Mouse (Mus musculus): ENCODE measurements around the gene Hist2h2aa1. TPM values are rescaled to one million over a fixed set of nuclear protein-coding genes. Genes with fewer than 3 reads are reported as not detected.

The Hist2h2aa1 gene
- total RNA-seq (2023) = 4.3 TPM

GRCm38 (mm10) chr3:96245003-96245886 lies at the start of gene Hist2h2aa1:
TSS of gene Hist2h2aa1 (plus strand) at chr3:96245497.

GRCm38 (mm10) chr3:96219661-96220130 lies 25.6 kb upstream of the Hist2h2aa1 start, which contains the start of the genes Bola1 and Hist2h2ab:
TSS of gene Bola1 (minus strand) at chr3:96219709.
TSS of gene Hist2h2ab (plus strand) at chr3:96219865.

DNA sequence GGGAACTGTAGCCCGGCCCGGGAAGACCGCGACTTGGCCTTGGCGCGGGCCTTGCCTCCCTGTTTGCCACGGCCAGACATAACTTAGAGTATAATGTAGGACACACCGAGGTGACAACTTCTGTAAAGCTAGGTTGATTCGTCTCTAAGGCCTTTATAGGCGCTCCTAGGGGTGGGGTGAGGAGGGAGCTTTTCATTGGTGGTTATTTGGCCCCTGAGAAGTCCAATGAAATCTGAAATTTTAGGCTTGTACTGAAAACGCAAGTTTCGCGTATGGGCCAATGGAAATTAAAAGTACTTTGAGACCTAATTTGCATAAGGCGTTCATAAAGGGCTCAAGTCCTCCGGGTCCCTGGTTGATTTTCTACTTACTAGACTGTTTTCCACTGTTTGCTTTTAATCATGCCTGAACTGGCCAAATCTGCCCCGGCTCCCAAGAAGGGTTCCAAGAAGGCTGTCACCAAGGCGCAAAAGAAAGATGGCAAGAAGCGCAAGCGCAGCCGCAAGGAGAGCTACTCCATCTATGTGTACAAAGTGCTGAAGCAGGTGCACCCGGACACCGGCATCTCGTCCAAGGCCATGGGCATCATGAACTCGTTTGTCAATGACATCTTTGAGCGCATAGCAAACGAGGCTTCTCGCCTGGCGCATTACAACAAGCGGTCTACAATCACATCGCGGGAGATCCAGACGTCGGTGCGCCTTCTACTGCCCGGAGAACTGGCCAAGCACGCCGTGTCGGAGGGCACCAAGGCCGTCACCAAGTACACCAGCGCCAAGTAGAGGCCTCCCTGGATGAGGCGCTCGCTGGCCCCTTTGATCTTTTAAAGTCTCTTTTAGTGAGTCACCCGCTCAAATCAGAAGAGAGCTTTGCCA lies 24.3 kb upstream of the Hist2h2aa1 start, which contains the start of the genes Hist2h2ac and Hist2h2be:
Gene Hist2h2ac, minus strand, starts transcription at position 116 of the 875 bp plus-strand sequence.
Gene Hist2h2be, plus strand, starts transcription at position 355 of the 875 bp plus-strand sequence.

GRCm38 (mm10) chr3:96238954-96239793 lies 6.1 kb upstream of the Hist2h2aa1 start, which contains the start of gene Hist2h3c2:
TSS of gene Hist2h3c2 (minus strand) at chr3:96239127.

GRCm38 (mm10) chr3:96239949-96240798 lies 5.1 kb upstream of the Hist2h2aa1 start, which contains the start of gene Hist2h2aa2:
TSS of gene Hist2h2aa2 (minus strand) at chr3:96240276.

GRCm38 (mm10) chr3:96246427-96246856 lies 1.1 kb downstream of the Hist2h2aa1 start, which contains the start of gene Hist2h3c1:
TSS of gene Hist2h3c1 (plus strand) at chr3:96246685.

GRCm38 (mm10) chr3:96262979-96263550 lies 17.8 kb downstream of the Hist2h2aa1 start, which contains the start of gene Hist2h4:
TSS of gene Hist2h4 (minus strand) at chr3:96263311.

GRCm38 (mm10) chr3:96268051-96268775 lies 22.9 kb downstream of the Hist2h2aa1 start, which contains the start of gene Hist2h3b:
TSS of gene Hist2h3b (plus strand) at chr3:96268654.

GRCm38 (mm10) chr3:96269511-96270474 lies 24.5 kb downstream of the Hist2h2aa1 start, which contains the start of gene Hist2h2bb:
TSS of gene Hist2h2bb (plus strand) at chr3:96269752.

DNA sequence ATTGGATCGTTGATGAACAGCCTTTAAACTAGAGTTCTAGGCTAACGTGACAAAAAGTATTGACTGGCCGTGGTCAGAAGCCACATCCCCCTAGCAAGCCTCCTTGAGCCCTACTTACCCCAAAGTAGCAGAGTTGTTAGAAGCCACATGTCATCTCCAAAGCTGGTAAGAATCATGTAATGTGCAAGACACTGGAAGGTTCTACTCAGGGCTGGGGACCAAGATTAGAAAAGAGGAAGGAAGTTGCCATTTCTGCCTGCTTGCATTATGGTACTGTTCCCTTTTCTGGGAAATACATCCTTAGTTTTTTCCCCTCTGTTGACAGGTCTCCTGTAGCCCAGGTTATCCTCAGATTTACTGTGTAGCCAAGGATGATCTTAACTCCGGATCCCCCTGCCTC lies 48.5 kb downstream of the Hist2h2aa1 start, which contains the start of gene Fcgr1:
Gene Fcgr1, minus strand, starts transcription at position 183 of the 400 bp plus-strand sequence.

Other genes starting within 250 kb of the Hist2h2aa1 start
- 21.9 TPM for gene Plekho1, start 249.5 kb upstream of the Hist2h2aa1 start, total RNA-seq (2023)
- 15.1 TPM for gene Vps45, start 187.0 kb upstream of the Hist2h2aa1 start, total RNA-seq (2023)
- gene Otud7b, start 141.0 kb upstream of the Hist2h2aa1 start, total RNA-seq (2023) = 20.8 TPM
- gene Mtmr11, start 83.5 kb upstream of the Hist2h2aa1 start, total RNA-seq (2023) = 0.74 TPM
- 80.5 TPM for gene Sf3b4, start 73.2 kb upstream of the Hist2h2aa1 start, total RNA-seq (2023)
- 5.0 TPM for gene Sv2a, start 64.3 kb upstream of the Hist2h2aa1 start, total RNA-seq (2023)
- gene Bola1, start 25.8 kb upstream of the Hist2h2aa1 start, total RNA-seq (2023) = 11.2 TPM
- gene Hist2h2ab, start 25.6 kb upstream of the Hist2h2aa1 start, total RNA-seq (2023) = 7.9 TPM
- gene Hist2h2ac, start 24.6 kb upstream of the Hist2h2aa1 start, total RNA-seq (2023) = 55.5 TPM
- 2.7 TPM for gene Hist2h2be, start 24.4 kb upstream of the Hist2h2aa1 start, total RNA-seq (2023)
- 1.7 TPM for gene Hist2h3c2, start 6.4 kb upstream of the Hist2h2aa1 start, total RNA-seq (2023)
- gene Hist2h2aa2, start 5.2 kb upstream of the Hist2h2aa1 start, total RNA-seq (2023) = 319 TPM
- gene Hist2h3c1, start 1.2 kb downstream of the Hist2h2aa1 start, total RNA-seq (2023) = not detected
- gene Hist2h4, start 17.8 kb downstream of the Hist2h2aa1 start, total RNA-seq (2023) = 40.0 TPM
- gene Hist2h3b, start 23.2 kb downstream of the Hist2h2aa1 start, total RNA-seq (2023) = 57.8 TPM
- gene Hist2h2bb, start 24.3 kb downstream of the Hist2h2aa1 start, total RNA-seq (2023) = 143 TPM
- 0.77 TPM for gene Fcgr1, start 48.5 kb downstream of the Hist2h2aa1 start, total RNA-seq (2023)
- not detected for gene BC107364, start 206.8 kb downstream of the Hist2h2aa1 start, total RNA-seq (2023)